ENCODE assay signal across 23 mouse cellular contexts in the genomic region with DNA sequence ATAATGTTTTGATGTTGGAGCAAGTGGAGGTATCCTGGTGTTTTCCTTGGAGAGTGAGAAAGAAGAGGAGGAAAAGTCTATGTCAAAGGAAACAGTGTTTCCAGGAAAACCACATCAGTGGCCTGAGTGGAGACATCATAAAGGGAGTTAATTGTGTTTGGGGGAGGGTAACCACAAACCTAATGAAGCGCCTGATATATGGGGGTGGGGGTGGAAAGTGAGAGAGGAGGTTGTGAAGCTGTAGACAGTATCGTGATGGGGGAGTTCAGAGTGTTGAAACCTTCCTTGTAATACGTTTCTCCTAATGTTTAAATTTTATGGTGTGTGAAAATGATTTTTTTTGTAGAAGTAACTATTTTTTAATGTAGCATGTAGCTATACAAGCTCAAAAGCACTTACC.
DNase-seq lines count a peak whose midpoint lies in the region; ATAC-seq and TF ChIP-seq lines count a peak whose summit lies in the region.
"Had no signal": no experiment of that assay in that cellular context is flagged by ENCODE, and none has a peak within 500 bp of the region (broad histone marks: within the 10 kb centered on the region; RNA-seq: fewer than 3 reads in every experiment).

No protein-coding gene starts in this region.

- no peaks in the 10 kb centered on the region for H3K36me3 ChIP-seq in kidney, embryonic 14.5 days (ENCODE audit: control insufficient read depth, insufficient read depth, low read length)
- no peaks in the 10 kb centered on the region for H3K36me3 ChIP-seq in kidney, postnatal 0 days (ENCODE audit: insufficient read depth, low read length)
- H3K36me3 ChIP-seq in neural tube, embryonic 13.5 days = no peaks in the 10 kb centered on the region
- H3K36me3 ChIP-seq: forebrain, embryonic 10.5 days; G1E; hindbrain, embryonic 13.5 days had no signal

- H3K4me1 ChIP-seq in kidney, embryonic 14.5 days (ENCODE audit: control insufficient read depth, insufficient read depth, low read length) = peaks cover 5% of the 10 kb centered on the region; the same call in 1 of the 2 replicates
- no peaks in the 10 kb centered on the region for H3K4me1 ChIP-seq in kidney, postnatal 0 days (replicated peaks; ENCODE audit: insufficient read depth, low read length)
- H3K4me1 ChIP-seq in neural tube, embryonic 13.5 days (replicated peaks) = peaks cover 15% of the 10 kb centered on the region
- H3K4me1 ChIP-seq: forebrain, embryonic 13.5 days had no signal

- H3K27ac ChIP-seq in kidney, embryonic 14.5 days (ENCODE audit: low read depth, low read length) = no peak overlapping the region
- H3K27ac ChIP-seq in kidney, postnatal 0 days = no peak overlapping the region
- 0 out of 2 replicates have a peak overlapping the region, but pooled peaks have one; percentile 33 for H3K27ac ChIP-seq in neural tube, embryonic 13.5 days (replicated peaks)
- H3K27ac ChIP-seq: forebrain, embryonic 10.5 days; forebrain, embryonic 13.5 days; hindbrain, embryonic 13.5 days had no signal

- no peak overlapping the region for H3K4me2 ChIP-seq in kidney, embryonic 14.5 days (replicated peaks; ENCODE audit: low read depth, low read length)
- H3K4me2 ChIP-seq in kidney, postnatal 0 days (ENCODE audit: low read length) = peak overlapping the region; percentile 6; the same call in 1 of the 2 replicates
- H3K4me2 ChIP-seq in neural tube, embryonic 13.5 days = 0 out of 2 replicates have a peak overlapping the region, but pooled peaks have one; percentile 4
- H3K4me2 ChIP-seq: forebrain, embryonic 13.5 days; heart, embryonic 11.5 days; hindbrain, embryonic 13.5 days had no signal

- 13% methylated on average over 3 of the region's 3 CpGs for WGBS in kidney, embryonic 14.5 days
- 13% methylated on average over 3 of the region's 3 CpGs for WGBS in kidney, postnatal 0 days
- 37% methylated on average over 3 of the region's 3 CpGs for WGBS in neural tube, embryonic 13.5 days

- H3K9ac ChIP-seq in kidney, embryonic 14.5 days (ENCODE audit: low read depth, low read length) = no peak overlapping the region
- H3K9ac ChIP-seq in kidney, postnatal 0 days (ENCODE audit: low read depth, low read length) = no peak overlapping the region
- H3K9ac ChIP-seq in neural tube, embryonic 13.5 days = no peak overlapping the region
- H3K9ac ChIP-seq: forebrain, embryonic 13.5 days; hindbrain, embryonic 13.5 days had no signal

- H3K27me3 ChIP-seq in kidney, embryonic 14.5 days (ENCODE audit: control insufficient read depth, insufficient read depth, low read length) = no peaks in the 10 kb centered on the region
- H3K27me3 ChIP-seq in kidney, postnatal 0 days (ENCODE audit: insufficient read depth, low read length) = no peaks in the 10 kb centered on the region
- no peaks in the 10 kb centered on the region for H3K27me3 ChIP-seq in neural tube, embryonic 13.5 days
- H3K27me3 ChIP-seq: CH12.LX; forebrain, embryonic 13.5 days; hindbrain, embryonic 13.5 days; Patski had no signal

- peak; percentile 77; the same call in 1 of the 2 replicates for ATAC-seq in kidney, embryonic 14.5 days (ENCODE audit: low FRiP score, low TSS enrichment)
- ATAC-seq in kidney, postnatal 0 days (replicated peaks; ENCODE audit: low FRiP score, low read depth) = peak; percentile 54; the same call in 1 of the 2 replicates
- ATAC-seq in neural tube, embryonic 13.5 days (ENCODE audit: low read depth) = peak; percentile 43; the same call in 1 of the 2 replicates
- ATAC-seq: forebrain, embryonic 13.5 days; forebrain, embryonic 16.5 days; Patski had no signal

- no peaks in the 10 kb centered on the region for H3K9me3 ChIP-seq in kidney, embryonic 14.5 days (ENCODE audit: control insufficient read depth, low read length)
- no peaks in the 10 kb centered on the region for H3K9me3 ChIP-seq in kidney, postnatal 0 days (replicated peaks; ENCODE audit: low read length)
- H3K9me3 ChIP-seq in neural tube, embryonic 13.5 days = no peaks in the 10 kb centered on the region
- H3K9me3 ChIP-seq: forebrain, embryonic 10.5 days; hindbrain, embryonic 13.5 days had no signal

- no peak for DNase-seq in kidney, postnatal 4 days
- peak; percentile 39 for DNase-seq in kidney, postnatal 0 days (ENCODE audit: low spot score)
- no peak for DNase-seq in kidney, postnatal 36 days
- DNase-seq in neural tube, embryonic 10.5 days (ENCODE audit: extremely low spot score, low spot score) = no peak
- DNase-seq in right cerebral cortex, adult 2 months (ENCODE audit: low spot score in 2 of 2) = no peak
- DNase-seq: adrenal gland, postnatal 10 days; adrenal gland, postnatal 36 days; B cell, adult 2 months; cerebellum, adult 18-20 months; cerebellum, adult 9-10 months; cerebellum, postnatal 14 days; gastrocnemius, postnatal 14 days; heart, adult 11 months had no signal

- no peak overlapping the region for H3K4me3 ChIP-seq in kidney, embryonic 14.5 days (ENCODE audit: low read length)
- H3K4me3 ChIP-seq in kidney, postnatal 0 days (replicated peaks; ENCODE audit: low read depth, low read length) = no peak overlapping the region
- H3K4me3 ChIP-seq in neural tube, embryonic 13.5 days = no peak overlapping the region
- H3K4me3 ChIP-seq: forebrain, embryonic 10.5 days; forebrain, embryonic 13.5 days; hindbrain, embryonic 13.5 days had no signal

- TF ChIP-seq CTCF in kidney, postnatal 0 days (IDR thresholded peaks at IDR 0.05; ENCODE audit: low read depth) = no peak
